Mouse (Mus musculus): ENCODE measurements around the gene Mettl14. TPM values are rescaled to one million over a fixed set of nuclear protein-coding genes. Genes with fewer than 3 reads are reported as not detected.
"Not testable (repeated sequence)": the region's sequence is repeated elsewhere in the genome, so short reads cannot be mapped to it uniquely, and the experiment has no call there.

Mettl14 gene
- polyA plus RNA-seq, 1 experiment = 12.2 TPM

DNA sequence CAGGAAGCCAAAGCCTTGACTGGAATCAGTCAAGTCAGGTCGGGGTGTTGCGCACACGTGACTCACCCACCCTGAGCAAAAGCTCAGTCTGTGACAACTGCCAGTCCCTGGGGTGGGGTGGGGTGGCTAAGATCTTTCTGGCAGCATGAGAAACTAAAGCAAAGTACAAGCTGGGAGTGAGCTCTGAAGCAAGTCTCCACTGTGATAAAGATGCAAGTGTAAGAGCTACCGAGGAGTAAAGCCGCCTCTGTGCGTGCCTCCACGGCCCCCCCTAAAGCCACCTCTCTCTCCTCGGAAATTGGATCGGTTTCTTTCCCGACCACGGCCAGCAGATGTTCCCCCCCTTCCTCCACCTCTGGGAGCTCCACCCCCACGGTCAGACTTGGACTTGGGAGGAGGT is 16.7 kb downstream of the Mettl14 start:
- Histone ChIP-seq H3K27ac (ENCODE audit: insufficient read depth, low read length) (no peak overlapping the region), H3K4me3 (ENCODE audit: insufficient read depth, low read length) (no peak overlapping the region), H3K4me1 (ENCODE audit: control insufficient read depth, insufficient read depth, low read length) (no peaks in the 10 kb centered on the region)
- TF ChIP-seq CTCF (IDR thresholded peaks at IDR 0.05; ENCODE audit: extremely low read depth, insufficient read depth, low read length) = no peak
- TF ChIP-seq POLR2A (IDR thresholded peaks at IDR 0.05; ENCODE audit: extremely low read depth, insufficient read depth, low read length) = no peak

DNA sequence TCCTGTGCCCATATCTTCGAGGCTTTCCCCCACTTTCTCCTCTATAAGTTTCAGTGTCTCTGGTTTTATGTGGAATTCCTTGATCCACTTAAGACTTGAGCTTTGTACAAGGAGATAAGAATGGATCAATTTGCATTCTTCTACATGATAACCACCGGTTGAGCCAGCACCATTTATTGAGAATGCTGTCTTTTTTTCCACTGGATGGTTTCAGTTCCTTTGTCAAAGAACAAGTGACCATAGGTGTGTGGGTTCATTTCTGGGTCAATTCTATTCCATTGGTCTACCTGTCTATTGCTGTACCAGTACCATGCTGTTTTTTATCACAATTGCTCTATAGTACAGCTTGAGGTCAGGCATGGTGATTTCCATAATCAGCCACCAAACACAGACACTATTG is 19.1 kb downstream of the Mettl14 start:
- H3K27ac ChIP-seq (ENCODE audit: insufficient read depth, low read length); H3K4me3 ChIP-seq (ENCODE audit: insufficient read depth, low read length); H3K4me1 ChIP-seq (ENCODE audit: control insufficient read depth, insufficient read depth, low read length): not testable (repeated sequence)

- no peak overlapping the region for H3K4me3 ChIP-seq (ENCODE audit: insufficient read depth, low read length)
- H3K4me1 ChIP-seq (ENCODE audit: control insufficient read depth, insufficient read depth, low read length) = no peaks in the 10 kb centered on the region
- TF ChIP-seq POLR2A (IDR thresholded peaks at IDR 0.05; ENCODE audit: extremely low read depth, insufficient read depth, low read length) = no peak
- no peak for TF ChIP-seq CTCF (IDR thresholded peaks at IDR 0.05; ENCODE audit: extremely low read depth, insufficient read depth, low read length)
- no peak overlapping the region for H3K27ac ChIP-seq (ENCODE audit: insufficient read depth, low read length)
Observed at GRCm38 (mm10) chr3:123356377-123356991, 29.4 kb downstream of the Mettl14 start.

GRCm38 (mm10) chr3:123354388-123354787 is 31.5 kb downstream of the Mettl14 start:
- TF ChIP-seq CTCF (IDR thresholded peaks at IDR 0.05; ENCODE audit: extremely low read depth, insufficient read depth, low read length) = no peak
- Histone ChIP-seq H3K4me3 (ENCODE audit: insufficient read depth, low read length) (no peak overlapping the region), H3K27ac (ENCODE audit: insufficient read depth, low read length) (no peak overlapping the region)

GRCm38 (mm10) chr3:123353661-123354060 is 32.2 kb downstream of the Mettl14 start:
- TF ChIP-seq CTCF (IDR thresholded peaks at IDR 0.05; ENCODE audit: extremely low read depth, insufficient read depth, low read length) (no peak), POLR2A (IDR thresholded peaks at IDR 0.05; ENCODE audit: extremely low read depth, insufficient read depth, low read length) (no peak)
- H3K4me3 ChIP-seq (ENCODE audit: insufficient read depth, low read length) = no peak overlapping the region
- H3K27ac ChIP-seq (ENCODE audit: insufficient read depth, low read length) = no peak overlapping the region
- no peaks in the 10 kb centered on the region; the same call in 1 of the 2 replicates for H3K4me1 ChIP-seq (ENCODE audit: control insufficient read depth, insufficient read depth, low read length)

More at GRCm38 (mm10) chr3:123354388-123354787, 31.5 kb downstream of the Mettl14 start:
- no peaks in the 10 kb centered on the region for H3K4me1 ChIP-seq (ENCODE audit: control insufficient read depth, insufficient read depth, low read length)

- no peak overlapping the region for H3K4me3 ChIP-seq (ENCODE audit: insufficient read depth, low read length)
- peaks cover 1% of the 10 kb centered on the region; the same call in 1 of the 2 replicates for H3K4me1 ChIP-seq (ENCODE audit: control insufficient read depth, insufficient read depth, low read length)
- no peak overlapping the region for H3K27ac ChIP-seq (ENCODE audit: insufficient read depth, low read length)
- peak; percentile 26; the same call in 1 of the 2 replicates for TF ChIP-seq CTCF (IDR thresholded peaks at IDR 0.05; ENCODE audit: extremely low read depth, insufficient read depth, low read length)
- no peak for TF ChIP-seq POLR2A (IDR thresholded peaks at IDR 0.05; ENCODE audit: extremely low read depth, insufficient read depth, low read length)
Observed at GRCm38 (mm10) chr3:123353183-123353582, 32.7 kb downstream of the Mettl14 start.

DNA sequence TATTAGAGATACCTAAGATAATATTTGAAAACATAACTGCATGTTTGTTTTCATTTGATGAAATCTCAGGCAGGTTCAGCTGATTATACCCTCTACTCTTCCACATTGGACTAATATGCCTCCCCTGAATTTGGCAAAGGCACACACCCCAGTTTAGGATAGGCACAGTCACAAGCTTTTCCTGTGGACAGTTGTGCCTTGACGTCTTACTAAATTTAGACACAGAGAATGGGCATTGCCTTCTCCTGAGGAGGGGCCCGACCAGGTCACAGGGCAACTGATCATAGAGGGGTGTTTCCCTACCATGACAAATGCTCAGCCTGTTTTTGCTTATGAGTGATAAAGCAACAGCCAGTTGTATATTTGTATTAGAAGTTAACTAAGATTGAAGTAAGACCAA is 34.4 kb downstream of the Mettl14 start:
- peaks cover 1% of the 10 kb centered on the region; the same call in 1 of the 2 replicates for H3K4me1 ChIP-seq (ENCODE audit: control insufficient read depth, insufficient read depth, low read length)
- H3K4me3 ChIP-seq (ENCODE audit: insufficient read depth, low read length) = no peak overlapping the region
- TF ChIP-seq CTCF (IDR thresholded peaks at IDR 0.05; ENCODE audit: extremely low read depth, insufficient read depth, low read length) = no peak
- TF ChIP-seq POLR2A (IDR thresholded peaks at IDR 0.05; ENCODE audit: extremely low read depth, insufficient read depth, low read length) = no peak
- no peak overlapping the region for H3K27ac ChIP-seq (ENCODE audit: insufficient read depth, low read length)

DNA sequence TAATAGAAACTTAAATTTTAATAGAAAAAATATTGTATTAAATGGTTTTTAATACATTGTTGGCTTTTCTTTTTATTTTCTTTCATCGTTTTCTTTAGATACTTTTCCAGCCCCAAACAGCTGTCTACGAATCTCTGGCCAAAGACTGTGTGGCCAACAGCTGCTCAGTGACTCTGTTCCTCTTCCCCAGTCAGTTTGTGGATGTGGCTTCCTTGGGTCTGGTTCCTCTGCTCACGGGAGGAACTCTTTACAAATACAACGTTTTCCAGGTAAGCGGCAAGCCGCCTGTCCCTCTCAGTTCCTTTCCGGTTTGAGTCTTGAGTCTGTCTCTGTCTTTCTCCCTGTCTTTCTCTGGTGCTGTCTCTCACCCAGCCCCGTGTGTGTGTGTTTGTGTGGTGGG is 35.3 kb downstream of the Mettl14 start:
- Histone ChIP-seq H3K4me1 (ENCODE audit: control insufficient read depth, insufficient read depth, low read length) (peaks cover 1% of the 10 kb centered on the region; the same call in 1 of the 2 replicates), H3K4me3 (ENCODE audit: insufficient read depth, low read length) (no peak overlapping the region), H3K27ac (ENCODE audit: insufficient read depth, low read length) (no peak overlapping the region)
- TF ChIP-seq CTCF (IDR thresholded peaks at IDR 0.05; ENCODE audit: extremely low read depth, insufficient read depth, low read length) (no peak), POLR2A (IDR thresholded peaks at IDR 0.05; ENCODE audit: extremely low read depth, insufficient read depth, low read length) (no peak)

DNA sequence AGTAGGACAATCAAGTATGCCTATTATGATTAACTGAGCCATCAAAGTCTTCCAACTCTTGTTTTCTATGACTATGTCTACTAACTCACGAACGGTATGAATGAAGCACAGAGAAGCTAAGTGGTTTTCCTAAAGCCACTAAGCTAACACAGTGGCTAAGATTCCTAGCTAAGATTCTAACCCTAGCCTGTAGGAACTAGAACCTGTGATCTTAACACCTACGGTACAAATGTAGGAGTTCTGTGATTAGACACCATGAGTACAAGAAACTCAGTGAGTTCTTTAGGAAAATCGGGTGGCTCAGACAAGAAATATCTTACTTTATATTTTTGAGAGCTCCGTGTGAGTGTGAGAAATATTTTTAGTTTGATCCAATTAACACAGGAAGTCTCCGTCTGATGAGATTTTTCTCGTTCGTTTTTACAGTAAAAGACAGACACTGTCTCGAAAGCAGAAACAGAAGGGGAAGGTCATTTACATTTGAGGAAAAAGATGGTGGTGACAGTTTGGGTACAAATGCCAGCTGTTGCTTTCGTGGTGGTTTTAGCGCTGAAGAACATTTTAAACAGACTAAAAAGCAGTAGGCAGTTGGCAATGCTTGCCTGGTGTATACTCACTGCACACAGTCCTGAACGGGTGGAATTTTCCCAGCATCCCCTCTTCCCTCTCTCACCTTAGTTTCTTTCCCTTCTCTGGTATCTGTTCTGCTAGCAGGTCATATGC is 37.7 kb downstream of the Mettl14 start:
- H3K4me3 ChIP-seq (ENCODE audit: insufficient read depth, low read length) = no peak overlapping the region
- TF ChIP-seq CTCF (IDR thresholded peaks at IDR 0.05; ENCODE audit: extremely low read depth, insufficient read depth, low read length) (no peak), POLR2A (IDR thresholded peaks at IDR 0.05; ENCODE audit: extremely low read depth, insufficient read depth, low read length) (no peak)
- H3K27ac ChIP-seq (ENCODE audit: insufficient read depth, low read length) = no peak overlapping the region
- peaks cover 1% of the 10 kb centered on the region; the same call in 1 of the 2 replicates for H3K4me1 ChIP-seq (ENCODE audit: control insufficient read depth, insufficient read depth, low read length)

GRCm38 (mm10) chr3:123343690-123344089 is 42.2 kb downstream of the Mettl14 start:
- no peak overlapping the region for H3K4me3 ChIP-seq (ENCODE audit: insufficient read depth, low read length)
- TF ChIP-seq POLR2A (IDR thresholded peaks at IDR 0.05; ENCODE audit: extremely low read depth, insufficient read depth, low read length) (no peak), CTCF (IDR thresholded peaks at IDR 0.05; ENCODE audit: extremely low read depth, insufficient read depth, low read length) (no peak)
- peaks cover 1% of the 10 kb centered on the region; the same call in 1 of the 2 replicates for H3K4me1 ChIP-seq (ENCODE audit: control insufficient read depth, insufficient read depth, low read length)
- H3K27ac ChIP-seq (ENCODE audit: insufficient read depth, low read length) = no peak overlapping the region
